Mouse (Mus musculus): ENCODE data around the gene Ctnna3. TPM values are rescaled to one million over a fixed set of nuclear protein-coding genes. Genes with fewer than 3 reads are reported as not detected.

Gene Ctnna3
- polyA plus RNA-seq, 1 experiment from 2014 or later: 0.92 TPM

GRCm38 (mm10) chr10:64118833-64119232, 688.9 kb downstream of the Ctnna3 start:
- H3K4me1 ChIP-seq: no peaks in the 10 kb centered on the region
- no peak for ATAC-seq (ENCODE audit: insufficient number of reproducible peaks, low FRiP score, low TSS enrichment, low read depth)
- no peaks in the 10 kb centered on the region for H3K36me3 ChIP-seq
- no peak overlapping the region for H3K4me2 ChIP-seq (replicated peaks)
- no peaks in the 10 kb centered on the region for H3K27me3 ChIP-seq
- H3K9me3 ChIP-seq (replicated peaks): no peaks in the 10 kb centered on the region
- H3K4me3 ChIP-seq (replicated peaks): no peak overlapping the region
- 68% methylated on average over 3 of the region's 3 CpGs for WGBS
- no peak overlapping the region for H3K9ac ChIP-seq
- H3K27ac ChIP-seq (replicated peaks): no peak overlapping the region

GRCm38 (mm10) chr10:64130397-64131150, 700.7 kb downstream of the Ctnna3 start:
- H3K27me3 ChIP-seq: no peaks in the 10 kb centered on the region
- H3K9ac ChIP-seq: no peak overlapping the region
- WGBS: 83% methylated on average over 15 of the region's 15 CpGs
- H3K9me3 ChIP-seq (replicated peaks): no peaks in the 10 kb centered on the region
- no peak for ATAC-seq (ENCODE audit: insufficient number of reproducible peaks, low FRiP score, low TSS enrichment, low read depth)
- H3K4me3 ChIP-seq (replicated peaks): no peak overlapping the region
- no peak overlapping the region for H3K27ac ChIP-seq (replicated peaks)
- no peaks in the 10 kb centered on the region for H3K4me1 ChIP-seq
- no peaks in the 10 kb centered on the region for H3K36me3 ChIP-seq
- H3K4me2 ChIP-seq (replicated peaks): no peak overlapping the region

GRCm38 (mm10) chr10:64133461-64133860, 703.6 kb downstream of the Ctnna3 start:
- 77% methylated on average over 3 of the region's 3 CpGs for WGBS
- Histone ChIP-seq H3K27ac (replicated peaks) (no peak overlapping the region), H3K9me3 (replicated peaks) (no peaks in the 10 kb centered on the region), H3K4me2 (replicated peaks) (no peak overlapping the region), H3K9ac (no peak overlapping the region), H3K4me3 (replicated peaks) (no peak overlapping the region), H3K36me3 (no peaks in the 10 kb centered on the region), H3K4me1 (no peaks in the 10 kb centered on the region), H3K27me3 (no peaks in the 10 kb centered on the region)
- no peak for ATAC-seq (ENCODE audit: insufficient number of reproducible peaks, low FRiP score, low TSS enrichment, low read depth)

- no peaks in the 10 kb centered on the region for H3K9me3 ChIP-seq (replicated peaks)
- ATAC-seq (ENCODE audit: insufficient number of reproducible peaks, low FRiP score, low TSS enrichment, low read depth): no peak
- no peaks in the 10 kb centered on the region for H3K27me3 ChIP-seq
- H3K9ac ChIP-seq: no peak overlapping the region
- WGBS: 44% methylated on average over 7 of the region's 7 CpGs
- no peaks in the 10 kb centered on the region for H3K36me3 ChIP-seq
- H3K4me3 ChIP-seq (replicated peaks): no peak overlapping the region
- H3K4me2 ChIP-seq (replicated peaks): no peak overlapping the region
- no peak overlapping the region for H3K27ac ChIP-seq (replicated peaks)
- no peaks in the 10 kb centered on the region for H3K4me1 ChIP-seq
Observed at GRCm38 (mm10) chr10:64135481-64135880, 705.6 kb downstream of the Ctnna3 start.

- no peak overlapping the region for H3K9ac ChIP-seq
- H3K4me1 ChIP-seq: no peaks in the 10 kb centered on the region
- no peak overlapping the region for H3K4me3 ChIP-seq (replicated peaks)
- ATAC-seq (ENCODE audit: insufficient number of reproducible peaks, low FRiP score, low TSS enrichment, low read depth): no peak
- WGBS: 60% methylated on average over 3 of the region's 3 CpGs
- no peaks in the 10 kb centered on the region for H3K27me3 ChIP-seq
- no peaks in the 10 kb centered on the region for H3K9me3 ChIP-seq (replicated peaks)
- no peak overlapping the region for H3K4me2 ChIP-seq (replicated peaks)
- H3K27ac ChIP-seq (replicated peaks): no peak overlapping the region
- no peaks in the 10 kb centered on the region for H3K36me3 ChIP-seq
Observed at GRCm38 (mm10) chr10:64146511-64146910, 716.6 kb downstream of the Ctnna3 start.

GRCm38 (mm10) chr10:64181696-64182095, 751.8 kb downstream of the Ctnna3 start:
- Histone ChIP-seq H3K27ac (replicated peaks) (no peak overlapping the region), H3K4me1 (0 out of 2 replicates have a peak, but pooled peaks cover 3% of the 10 kb centered on the region), H3K9me3 (replicated peaks) (no peaks in the 10 kb centered on the region), H3K36me3 (no peaks in the 10 kb centered on the region), H3K9ac (no peak overlapping the region), H3K27me3 (no peaks in the 10 kb centered on the region; the same call in 1 of the 2 replicates), H3K4me3 (replicated peaks) (no peak overlapping the region), H3K4me2 (replicated peaks) (no peak overlapping the region)
- WGBS: 60% methylated on average over 13 of the region's 13 CpGs
- ATAC-seq (ENCODE audit: insufficient number of reproducible peaks, low FRiP score, low TSS enrichment, low read depth): no peak

- H3K27me3 ChIP-seq: no peaks in the 10 kb centered on the region; the same call in 1 of the 2 replicates
- 0 out of 2 replicates have a peak, but pooled peaks cover 3% of the 10 kb centered on the region for H3K4me1 ChIP-seq
- H3K27ac ChIP-seq (replicated peaks): no peak overlapping the region
- no peak overlapping the region for H3K4me2 ChIP-seq (replicated peaks)
- 70% methylated on average over 4 of the region's 4 CpGs for WGBS
- ATAC-seq (ENCODE audit: insufficient number of reproducible peaks, low FRiP score, low TSS enrichment, low read depth): no peak
- H3K9me3 ChIP-seq (replicated peaks): no peaks in the 10 kb centered on the region
- H3K4me3 ChIP-seq (replicated peaks): no peak overlapping the region
- H3K36me3 ChIP-seq: no peaks in the 10 kb centered on the region
- H3K9ac ChIP-seq: no peak overlapping the region
Observed at GRCm38 (mm10) chr10:64182731-64183130, 752.8 kb downstream of the Ctnna3 start.

GRCm38 (mm10) chr10:64188046-64188445, 758.1 kb downstream of the Ctnna3 start:
- Histone ChIP-seq H3K4me2 (replicated peaks) (no peak overlapping the region), H3K36me3 (no peaks in the 10 kb centered on the region), H3K9ac (no peak overlapping the region), H3K4me3 (replicated peaks) (no peak overlapping the region), H3K27ac (replicated peaks) (no peak overlapping the region), H3K27me3 (no peaks in the 10 kb centered on the region; the same call in 1 of the 2 replicates), H3K9me3 (replicated peaks) (no peaks in the 10 kb centered on the region), H3K4me1 (no peaks in the 10 kb centered on the region)
- 57% methylated on average over 3 of the region's 3 CpGs for WGBS
- ATAC-seq (ENCODE audit: insufficient number of reproducible peaks, low FRiP score, low TSS enrichment, low read depth): no peak; the same call in 1 of the 2 replicates

GRCm38 (mm10) chr10:64197584-64197983, 767.7 kb downstream of the Ctnna3 start:
- Histone ChIP-seq H3K36me3 (no peaks in the 10 kb centered on the region), H3K27ac (replicated peaks) (no peak overlapping the region), H3K9me3 (replicated peaks) (no peaks in the 10 kb centered on the region), H3K4me3 (replicated peaks) (no peak overlapping the region), H3K4me2 (replicated peaks) (no peak overlapping the region), H3K9ac (no peak overlapping the region), H3K27me3 (no peaks in the 10 kb centered on the region), H3K4me1 (no peaks in the 10 kb centered on the region)
- 83% methylated on average over 1 of the region's 1 CpGs for WGBS
- no peak for ATAC-seq (ENCODE audit: insufficient number of reproducible peaks, low FRiP score, low TSS enrichment, low read depth)

- ATAC-seq (ENCODE audit: insufficient number of reproducible peaks, low FRiP score, low TSS enrichment, low read depth): no peak
- Histone ChIP-seq H3K4me2 (replicated peaks) (no peak overlapping the region), H3K4me3 (replicated peaks) (no peak overlapping the region), H3K27me3 (no peaks in the 10 kb centered on the region), H3K27ac (replicated peaks) (no peak overlapping the region), H3K9me3 (replicated peaks) (no peaks in the 10 kb centered on the region), H3K36me3 (no peaks in the 10 kb centered on the region), H3K4me1 (no peaks in the 10 kb centered on the region), H3K9ac (no peak overlapping the region)
- 82% methylated on average over 3 of the region's 3 CpGs for WGBS
Observed at GRCm38 (mm10) chr10:64215632-64216031, 785.7 kb downstream of the Ctnna3 start.

GRCm38 (mm10) chr10:64223023-64223422, 793.1 kb downstream of the Ctnna3 start:
- no peak for ATAC-seq (ENCODE audit: insufficient number of reproducible peaks, low FRiP score, low TSS enrichment, low read depth)
- WGBS: 53% methylated on average over 3 of the region's 3 CpGs
- no peak overlapping the region for H3K9ac ChIP-seq
- H3K4me1 ChIP-seq: no peaks in the 10 kb centered on the region
- H3K27me3 ChIP-seq: no peaks in the 10 kb centered on the region
- no peak overlapping the region for H3K4me2 ChIP-seq (replicated peaks)
- H3K27ac ChIP-seq (replicated peaks): no peak overlapping the region
- no peaks in the 10 kb centered on the region for H3K9me3 ChIP-seq (replicated peaks)
- H3K36me3 ChIP-seq: no peaks in the 10 kb centered on the region
- H3K4me3 ChIP-seq (replicated peaks): no peak overlapping the region

- WGBS: 93% methylated on average over 9 of the region's 9 CpGs
- no peaks in the 10 kb centered on the region for H3K4me1 ChIP-seq
Observed at GRCm38 (mm10) chr10:64224007-64224406, 794.1 kb downstream of the Ctnna3 start.

More at GRCm38 (mm10) chr10:64224007-64224406, 794.1 kb downstream of the Ctnna3 start:
- Histone ChIP-seq H3K4me3 (replicated peaks) (no peak overlapping the region), H3K9me3 (replicated peaks) (no peaks in the 10 kb centered on the region), H3K36me3 (no peaks in the 10 kb centered on the region), H3K9ac (no peak overlapping the region), H3K27me3 (no peaks in the 10 kb centered on the region), H3K4me2 (replicated peaks) (no peak overlapping the region), H3K27ac (replicated peaks) (no peak overlapping the region)
- ATAC-seq (ENCODE audit: insufficient number of reproducible peaks, low FRiP score, low TSS enrichment, low read depth): no peak

Data from embryonic facial prominence, embryonic 15.5 days (tissue).